Mouse (Mus musculus) midbrain, embryonic 12.5 days (tissue): ENCODE data around the gene Lsm14b. TPM values are rescaled to one million over a fixed set of nuclear protein-coding genes. Genes with fewer than 3 reads are reported as not detected.
A peak's percentile ranks its signal among the peaks of the same experiment; 100 is the strongest.

Experiments used
- ATAC-seq: fragments of 200-750 bp; cut with Nextera tagmentation; 2 replicates; pipeline ENCODE4 v1.8.0; 2017; ENCODE audit warnings: low read depth, moderate TSS enrichment, moderate library complexity; ENCODE audit not compliant: low FRiP score
- H3K27ac ChIP-seq: fragments of 300-500 bp; sonication (generic); replicated peaks from 2 replicates; pipeline ENCODE4 v1.5.1; 2016; ENCODE audit warnings: mild to moderate bottlenecking
- H3K27me3 ChIP-seq: fragments of 300-500 bp; sonication (generic); 2 replicates; pipeline ENCODE4 v1.6.1; 2016; ENCODE audit warnings: mild to moderate bottlenecking
- H3K36me3 ChIP-seq: fragments of 300-500 bp; sonication (generic); 2 replicates; pipeline ENCODE4 v1.6.1; 2016
- H3K4me1 ChIP-seq: fragments of 300-500 bp; sonication (generic); 2 replicates; pipeline ENCODE4 v1.6.1; 2016
- H3K4me2 ChIP-seq: fragments of 300-500 bp; sonication (generic); replicated peaks from 2 replicates; pipeline ENCODE4 v1.6.1; 2016; ENCODE audit warnings: mild to moderate bottlenecking, moderate library complexity
- H3K4me3 ChIP-seq: fragments of 300-500 bp; sonication (generic); 2 replicates; pipeline ENCODE4 v1.5.1; 2016; ENCODE audit warnings: mild to moderate bottlenecking
- H3K9ac ChIP-seq: fragments of 300-500 bp; sonication (generic); replicated peaks from 2 replicates; pipeline ENCODE4 v1.6.1; 2016; ENCODE audit warnings: mild to moderate bottlenecking, moderate library complexity
- H3K9me3 ChIP-seq: fragments of 300-500 bp; sonication (generic); 2 replicates; pipeline ENCODE4 v1.6.1; 2016; ENCODE audit warnings: mild to moderate bottlenecking
- WGBS: fragments of 180-500 bp; shearing (Covaris S2); methylation state at CpG from one replicate; pipeline ENCODE4 v1.1.7; 2016; 5-methylcytosine and 5-hydroxymethylcytosine counted together
- polyA plus RNA-seq: library from polyadenylated mRNA; unstranded; fragments of >200 nt; fragmentation: Nextera tagmentation; extraction: Ambion mirVana; gene quantifications from 2 replicates; pipeline ENCODE4 v1.2.1, GENCODE M21; 2016

Gene Lsm14b
- polyA plus RNA-seq, 1 experiment from 2014 or later = 16.9 TPM

DNA sequence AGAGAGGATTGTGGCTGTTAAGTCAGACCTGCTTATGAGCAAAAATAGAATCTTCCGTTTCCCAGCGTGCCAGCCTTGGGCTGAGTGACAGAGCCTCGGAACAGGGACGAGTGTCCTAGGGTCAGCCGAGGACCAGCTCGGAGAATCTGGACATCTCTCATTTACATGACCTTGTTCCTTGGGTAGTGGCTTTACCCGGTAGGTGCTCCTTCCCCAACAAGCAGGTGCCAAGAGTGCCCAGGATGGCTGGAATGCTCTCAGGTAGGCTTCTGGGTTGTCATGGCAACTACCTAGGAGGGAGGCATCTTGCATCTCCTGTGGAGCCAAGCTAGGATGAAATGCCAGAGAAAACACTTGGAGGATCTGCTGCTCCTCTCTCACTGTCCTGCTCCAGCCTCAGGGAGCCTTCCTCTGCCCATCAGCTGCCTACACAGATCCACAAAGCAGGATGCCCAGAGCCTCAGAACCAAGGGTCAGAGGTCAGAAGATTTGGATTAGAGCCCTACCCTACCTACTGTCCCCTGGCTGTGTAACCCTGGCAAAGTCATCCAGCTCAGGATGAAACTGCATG is 4.6 kb upstream of the Lsm14b start:
- H3K4me1 ChIP-seq = 0 out of 2 replicates have a peak, but pooled peaks cover 4% of the 10 kb centered on the region
- H3K27ac ChIP-seq = no peak overlapping the region
- H3K4me3 ChIP-seq = no peak overlapping the region
- no peak overlapping the region for H3K4me2 ChIP-seq
- no peaks in the 10 kb centered on the region for H3K9me3 ChIP-seq
- ATAC-seq = no peak
- 81% methylated on average over 7 of the region's 7 CpGs for WGBS
- H3K9ac ChIP-seq = no peak overlapping the region
- no peaks in the 10 kb centered on the region for H3K36me3 ChIP-seq
- peaks cover 34% of the 10 kb centered on the region for H3K27me3 ChIP-seq

DNA sequence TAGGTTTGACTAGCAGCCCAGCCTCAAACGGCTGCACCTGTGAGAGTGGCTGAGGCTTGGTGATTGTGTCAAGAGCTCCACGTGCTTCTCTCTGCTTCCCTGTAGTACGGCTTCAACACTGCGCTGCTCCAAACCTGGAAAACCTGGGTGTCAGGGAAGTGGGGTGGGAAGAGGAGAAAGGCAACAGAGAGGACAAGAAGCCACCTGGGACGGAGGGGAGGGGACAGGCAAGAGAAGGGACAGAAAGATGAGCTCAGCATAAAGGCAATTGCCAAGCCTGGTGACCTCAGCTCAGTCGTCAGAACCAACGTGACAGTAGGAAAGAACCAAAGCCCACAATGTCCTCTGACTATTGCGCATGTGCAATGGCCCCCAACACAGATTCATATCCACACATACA is 3.9 kb upstream of the Lsm14b start:
- peaks cover 34% of the 10 kb centered on the region for H3K27me3 ChIP-seq

GRCm38 (mm10) chr2:180022751-180023150 is 2.0 kb upstream of the Lsm14b start:
- Histone ChIP-seq H3K4me1 (peaks cover 24% of the 10 kb centered on the region), H3K27me3 (peaks cover 34% of the 10 kb centered on the region), H3K9ac (no peak overlapping the region), H3K9me3 (no peaks in the 10 kb centered on the region), H3K27ac (no peak overlapping the region), H3K4me2 (no peak overlapping the region), H3K4me3 (no peak overlapping the region), H3K36me3 (peaks cover 11% of the 10 kb centered on the region)
- no peak for ATAC-seq
- 75% methylated on average over 6 of the region's 6 CpGs for WGBS

More for the DNA sequence above, 3.9 kb upstream of the Lsm14b start:
- no peak overlapping the region for H3K9ac ChIP-seq
- H3K27ac ChIP-seq = no peak overlapping the region
- peaks cover 5% of the 10 kb centered on the region; the same call in 1 of the 2 replicates for H3K4me1 ChIP-seq
- H3K4me3 ChIP-seq = no peak overlapping the region
- WGBS = 83% methylated on average over 8 of the region's 8 CpGs
- no peaks in the 10 kb centered on the region for H3K9me3 ChIP-seq
- no peak for ATAC-seq
- no peak overlapping the region for H3K4me2 ChIP-seq
- no peaks in the 10 kb centered on the region for H3K36me3 ChIP-seq

DNA sequence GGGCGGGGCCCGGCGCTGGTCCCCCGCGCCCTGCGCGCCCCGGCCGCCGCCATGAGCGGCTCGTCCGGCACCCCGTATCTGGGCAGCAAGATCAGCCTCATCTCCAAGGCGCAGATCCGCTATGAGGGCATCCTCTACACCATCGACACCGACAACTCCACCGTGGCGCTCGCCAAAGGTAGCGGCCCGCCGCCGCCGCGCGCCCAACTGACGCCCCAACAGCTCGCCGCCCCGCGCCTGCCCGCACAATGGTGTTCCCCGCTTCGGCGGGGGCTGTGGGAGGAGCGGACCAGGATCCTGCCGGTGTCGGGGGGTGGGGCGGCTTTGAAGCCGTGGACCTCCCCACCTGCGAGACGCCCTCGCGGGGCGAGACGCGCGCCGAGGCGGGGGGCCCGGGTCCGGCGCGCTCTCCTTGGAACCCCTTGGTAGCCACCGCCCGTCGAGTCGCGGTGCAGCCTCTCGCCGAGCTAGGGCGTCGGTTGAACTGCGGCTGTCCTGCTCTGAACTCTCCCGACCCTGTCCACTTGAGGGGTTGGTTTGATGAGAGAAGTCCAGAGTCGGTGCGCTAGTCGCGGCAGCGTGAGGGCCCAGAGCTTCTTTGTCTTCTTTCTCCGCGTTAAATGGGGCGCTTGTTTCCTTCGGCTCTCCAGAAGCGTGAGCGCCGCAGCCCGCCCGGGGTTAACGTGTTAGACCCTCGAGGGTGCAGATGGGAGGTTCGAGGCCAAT is 511 bp downstream of the Lsm14b start:
- H3K4me1 ChIP-seq = peaks cover 38% of the 10 kb centered on the region
- peaks cover 31% of the 10 kb centered on the region for H3K27me3 ChIP-seq
- peaks cover 37% of the 10 kb centered on the region for H3K36me3 ChIP-seq
- peak overlapping the region; percentile 99 for H3K9ac ChIP-seq
- peak overlapping the region; percentile 95 for H3K27ac ChIP-seq
- under 1% methylated on average over 79 of the region's 84 CpGs for WGBS
- no peaks in the 10 kb centered on the region for H3K9me3 ChIP-seq
- ATAC-seq = no peak; the same call in 1 of the 2 replicates
- H3K4me3 ChIP-seq = peak overlapping the region; percentile 98
- peak overlapping the region; percentile 95 for H3K4me2 ChIP-seq

DNA sequence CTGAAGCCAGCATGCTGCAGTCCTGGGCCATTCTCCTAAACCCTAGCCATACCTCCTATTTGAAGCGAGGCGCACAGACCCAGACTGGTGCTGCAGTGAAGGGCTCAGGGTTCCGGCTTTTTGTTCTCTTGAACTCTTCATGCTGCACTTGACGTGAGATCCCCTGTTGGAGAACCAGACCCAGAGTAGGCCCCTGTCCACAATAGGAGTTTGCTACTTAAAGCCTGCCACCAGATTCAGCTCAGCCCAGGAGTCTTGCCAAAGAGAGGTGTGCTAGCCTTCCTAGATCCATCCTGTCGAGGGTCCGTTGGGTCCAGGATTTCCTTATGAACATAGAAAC is 1.0 kb downstream of the Lsm14b start:
- Histone ChIP-seq H3K36me3 (peaks cover 42% of the 10 kb centered on the region), H3K9me3 (no peaks in the 10 kb centered on the region), H3K27me3 (peaks cover 29% of the 10 kb centered on the region), H3K4me1 (peaks cover 38% of the 10 kb centered on the region), H3K27ac (peak overlapping the region; percentile 95), H3K4me2 (peak overlapping the region; percentile 95), H3K9ac (peak overlapping the region; percentile 99), H3K4me3 (peak overlapping the region; percentile 98)
- WGBS = 8% methylated on average over 6 of the region's 6 CpGs
- no peak for ATAC-seq

GRCm38 (mm10) chr2:180027768-180028167 is 3.0 kb downstream of the Lsm14b start:
- Histone ChIP-seq H3K4me2 (peak overlapping the region; percentile 95), H3K27ac (no peak overlapping the region), H3K9me3 (no peaks in the 10 kb centered on the region), H3K4me1 (peaks cover 38% of the 10 kb centered on the region), H3K9ac (peak overlapping the region; percentile 99), H3K27me3 (peaks cover 11% of the 10 kb centered on the region), H3K36me3 (peaks cover 62% of the 10 kb centered on the region), H3K4me3 (peak overlapping the region; percentile 98)
- no peak for ATAC-seq
- 78% methylated on average over 9 of the region's 9 CpGs for WGBS

DNA sequence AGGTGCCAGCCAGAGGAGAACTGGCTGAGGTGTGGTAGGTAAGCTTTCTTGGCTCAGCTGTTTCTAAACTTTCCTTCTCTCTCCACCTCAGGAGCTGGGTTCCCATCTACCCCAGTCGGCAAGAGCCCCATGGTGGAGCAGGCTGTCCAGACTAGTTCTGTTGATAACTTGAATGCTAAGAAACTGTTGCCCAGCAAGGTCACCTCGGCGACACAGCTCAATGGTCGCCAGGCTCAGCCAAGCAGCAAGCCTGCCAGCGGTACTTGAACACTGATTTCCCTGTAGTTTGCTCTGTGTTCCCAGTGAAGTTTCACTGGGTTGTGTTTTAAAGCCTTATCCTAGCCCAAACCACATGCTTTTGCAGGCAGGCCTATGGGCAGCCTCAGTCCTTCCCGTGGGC is 6.5 kb downstream of the Lsm14b start:
- no peak overlapping the region for H3K9ac ChIP-seq
- H3K27ac ChIP-seq = no peak overlapping the region
- peaks cover 29% of the 10 kb centered on the region for H3K4me1 ChIP-seq
- no peaks in the 10 kb centered on the region for H3K27me3 ChIP-seq
- 91% methylated on average over 6 of the region's 6 CpGs for WGBS
- no peak overlapping the region for H3K4me2 ChIP-seq
- peaks cover 97% of the 10 kb centered on the region for H3K36me3 ChIP-seq
- no peak for ATAC-seq
- H3K9me3 ChIP-seq = no peaks in the 10 kb centered on the region
- H3K4me3 ChIP-seq = no peak overlapping the region

DNA sequence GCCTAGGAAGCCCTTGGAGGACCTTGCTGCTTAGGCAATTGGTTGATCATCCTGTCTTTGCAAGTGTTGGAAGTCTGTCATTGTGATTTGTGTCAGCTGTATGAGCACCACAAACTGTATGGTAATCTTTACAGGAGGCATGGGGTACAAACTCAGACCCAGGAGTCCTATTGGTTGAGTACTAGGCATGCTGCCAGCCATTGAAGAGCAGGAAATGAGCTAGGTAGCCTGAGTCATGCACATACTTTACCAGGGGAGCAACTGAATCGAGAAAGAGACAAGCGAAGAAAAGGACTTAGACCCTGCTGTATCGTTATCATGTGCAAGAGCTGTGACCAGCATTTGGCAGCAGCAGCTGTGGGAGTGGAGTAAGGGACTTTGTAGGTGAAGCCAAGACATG is 8.1 kb downstream of the Lsm14b start:
- Histone ChIP-seq H3K36me3 (peaks cover 100% of the 10 kb centered on the region), H3K27ac (no peak overlapping the region), H3K4me2 (no peak overlapping the region), H3K9ac (no peak overlapping the region), H3K4me1 (peaks cover 12% of the 10 kb centered on the region), H3K4me3 (no peak overlapping the region), H3K27me3 (no peaks in the 10 kb centered on the region), H3K9me3 (no peaks in the 10 kb centered on the region)
- 93% methylated on average over 3 of the region's 3 CpGs for WGBS
- no peak for ATAC-seq

DNA sequence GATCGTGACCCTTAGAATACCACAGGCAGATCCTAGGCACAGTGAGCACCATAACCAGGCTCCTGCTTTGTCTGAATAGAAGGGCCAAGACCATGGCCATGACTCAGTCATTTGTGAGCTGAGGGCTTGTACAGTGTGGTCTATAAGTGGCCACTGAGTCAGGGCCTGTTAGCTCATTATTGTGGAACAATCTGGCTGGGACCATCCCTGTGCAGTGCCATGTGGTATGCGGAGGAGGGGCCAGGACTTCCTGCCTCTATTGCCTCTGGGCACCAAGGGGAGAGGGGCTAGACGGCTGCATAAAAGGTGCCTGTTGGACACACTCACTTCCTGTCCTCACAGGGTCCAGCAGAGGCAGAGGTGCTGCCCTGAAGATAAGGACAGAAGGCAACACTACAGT is 9.2 kb downstream of the Lsm14b start:
- no peak overlapping the region for H3K4me2 ChIP-seq

DNA sequence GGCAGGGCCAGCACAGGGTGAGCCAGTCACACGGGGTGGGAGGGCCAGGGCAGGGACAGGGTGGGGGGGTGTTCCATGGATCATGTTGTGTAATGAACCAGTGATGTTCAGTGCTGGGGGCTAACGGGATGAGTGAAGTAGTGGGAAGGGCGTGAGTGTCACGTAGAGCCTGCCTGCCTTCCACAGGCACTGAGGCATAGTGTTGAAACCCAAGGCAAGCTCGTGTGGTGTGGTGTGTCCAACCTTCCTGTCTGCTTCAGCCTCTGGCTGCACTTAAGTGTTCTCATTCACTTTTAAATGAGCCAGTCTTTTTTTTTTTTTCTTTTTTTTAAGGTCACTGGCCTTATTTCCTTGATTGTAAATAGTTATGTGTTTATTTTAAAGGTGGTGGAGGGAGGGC is 10.0 kb downstream of the Lsm14b start:
- ATAC-seq = no peak
- Histone ChIP-seq H3K9ac (no peak overlapping the region), H3K4me3 (no peak overlapping the region), H3K27me3 (no peaks in the 10 kb centered on the region), H3K36me3 (peaks cover 97% of the 10 kb centered on the region), H3K4me2 (no peak overlapping the region), H3K27ac (no peak overlapping the region), H3K9me3 (no peaks in the 10 kb centered on the region), H3K4me1 (peaks cover 4% of the 10 kb centered on the region; the same call in 1 of the 2 replicates)
- WGBS = 75% methylated on average over 5 of the region's 5 CpGs

More for the DNA sequence above, 9.2 kb downstream of the Lsm14b start:
- H3K36me3 ChIP-seq = peaks cover 100% of the 10 kb centered on the region
- H3K4me1 ChIP-seq = peaks cover 2% of the 10 kb centered on the region
- H3K27me3 ChIP-seq = no peaks in the 10 kb centered on the region
- H3K4me3 ChIP-seq = no peak overlapping the region
- peak; percentile 13; the same call in 1 of the 2 replicates for ATAC-seq
- H3K27ac ChIP-seq = no peak overlapping the region
- 83% methylated on average over 3 of the region's 3 CpGs for WGBS
- H3K9me3 ChIP-seq = no peaks in the 10 kb centered on the region
- no peak overlapping the region for H3K9ac ChIP-seq

GRCm38 (mm10) chr2:180040406-180040805 is 15.6 kb downstream of the Lsm14b start:
- Histone ChIP-seq H3K4me2 (peak overlapping the region; percentile 79), H3K9me3 (no peaks in the 10 kb centered on the region), H3K36me3 (peaks cover 40% of the 10 kb centered on the region), H3K9ac (peak overlapping the region; percentile 93; the same call in 1 of the 2 replicates), H3K27ac (no peak overlapping the region), H3K4me3 (peak overlapping the region; percentile 98; the same call in 1 of the 2 replicates), H3K27me3 (no peaks in the 10 kb centered on the region), H3K4me1 (peaks cover 37% of the 10 kb centered on the region)
- no peak for ATAC-seq
- WGBS = 62% methylated on average over 6 of the region's 6 CpGs

DNA sequence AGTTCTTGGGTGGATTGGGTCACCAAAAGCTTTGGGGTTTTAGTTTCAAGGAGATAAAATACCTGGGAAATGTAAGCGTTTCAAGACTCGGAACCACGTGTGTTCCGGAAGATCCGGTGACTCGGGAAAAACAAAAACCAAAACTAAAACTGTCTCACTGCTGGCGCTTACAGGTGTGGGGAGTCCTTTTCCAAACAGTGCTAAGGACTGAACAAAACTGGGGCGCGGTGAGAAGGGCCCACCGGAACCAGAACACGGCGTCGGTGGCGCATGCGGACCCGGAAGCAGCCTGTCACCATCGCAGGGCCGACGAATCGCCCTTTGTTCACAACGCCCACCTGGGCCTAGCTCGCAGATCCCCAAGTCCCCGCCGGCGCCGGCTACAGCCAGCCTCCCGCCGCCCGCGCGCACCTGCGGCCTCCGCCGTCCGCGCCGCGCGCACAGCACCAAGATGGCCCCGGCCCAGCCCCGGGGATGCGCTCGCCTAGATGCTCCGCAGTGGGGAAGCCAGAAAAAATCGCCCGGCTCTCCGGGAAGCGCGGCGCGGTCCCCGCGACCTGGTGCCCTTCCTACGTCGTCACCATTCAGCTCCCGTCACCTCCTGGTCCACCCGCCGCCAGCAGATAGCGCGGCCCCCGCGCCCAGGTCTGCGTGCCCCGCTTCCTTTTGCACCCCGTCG is 16.9 kb downstream of the Lsm14b start:
- ATAC-seq = peak; percentile 65
- no peaks in the 10 kb centered on the region for H3K27me3 ChIP-seq
- WGBS = under 1% methylated on average over 56 of the region's 66 CpGs

More for the DNA sequence above, 16.9 kb downstream of the Lsm14b start:
- Histone ChIP-seq H3K27ac (peak overlapping the region; percentile 97), H3K9ac (peak overlapping the region; percentile 93), H3K4me2 (peak overlapping the region; percentile 79), H3K36me3 (peaks cover 32% of the 10 kb centered on the region), H3K9me3 (no peaks in the 10 kb centered on the region), H3K4me1 (peaks cover 37% of the 10 kb centered on the region), H3K4me3 (peak overlapping the region; percentile 98)
